Mouse (Mus musculus) C2C12 (cell line): ENCODE results near the gene Eef2. TPM values are rescaled to one million over a fixed set of nuclear protein-coding genes. Genes with fewer than 3 reads are reported as not detected.
A peak's percentile ranks its signal among the peaks of the same experiment; 100 is the strongest.

ENCODE experiments used
- H3K27me3 ChIP-seq: one replicate; pipeline ENCODE4 v1.6.1; 2011; ENCODE audit not compliant: control insufficient read depth, insufficient read depth, insufficient read length
- H3K36me3 ChIP-seq: one replicate; pipeline ENCODE4 v1.6.1; 2011; ENCODE audit not compliant: control insufficient read depth, insufficient read depth
- H3K4me3 ChIP-seq: one replicate; pipeline ENCODE4 v1.5.1; 2011; ENCODE audit warnings: mild to moderate bottlenecking, control low read depth; ENCODE audit not compliant: poor library complexity, insufficient read depth, severe bottlenecking
- H3K79me2 ChIP-seq: one replicate; pipeline ENCODE4 v1.6.1; 2011; ENCODE audit not compliant: control insufficient read depth, insufficient read depth
- H3K79me3 ChIP-seq: one replicate; pipeline ENCODE4 v1.6.1; 2011; ENCODE audit warnings: low read depth, control low read depth
- H3ac ChIP-seq: one replicate; pipeline ENCODE3; 2011; ENCODE audit warnings: low read depth; ENCODE audit not compliant: control insufficient read depth, insufficient read length
- CEBPB ChIP-seq: IDR thresholded peaks from one replicate; pipeline ENCODE4 v1.6.1; 2011; ENCODE audit warnings: low read depth, mild to moderate bottlenecking, control low read depth, moderate library complexity
- CTCF ChIP-seq: IDR thresholded peaks from one replicate; pipeline ENCODE4 v1.5.1; 2011; ENCODE audit not compliant: control insufficient read depth, insufficient read depth, insufficient read length
- FOSL1 ChIP-seq: IDR thresholded peaks from one replicate; pipeline ENCODE4 v1.8.0; 2011; ENCODE audit warnings: mild to moderate bottlenecking, low read length; ENCODE audit not compliant: poor library complexity, insufficient read depth, severe bottlenecking
- MAX ChIP-seq: IDR thresholded peaks from one replicate; pipeline ENCODE4 v1.6.1; 2011; ENCODE audit warnings: mild to moderate bottlenecking, control low read depth
- MYOD1 ChIP-seq: IDR thresholded peaks from one replicate; pipeline ENCODE4 v1.6.1; 2011; ENCODE audit warnings: low read depth; ENCODE audit not compliant: control insufficient read depth, insufficient read length
- MYOG ChIP-seq: IDR thresholded peaks from one replicate; pipeline ENCODE4 v1.6.1; 2011; ENCODE audit not compliant: control insufficient read depth, insufficient read length; ENCODE audit errors: extremely low read depth
- USF1 ChIP-seq: IDR thresholded peaks from one replicate; pipeline ENCODE4 v1.6.1; 2011; ENCODE audit warnings: low read depth, mild to moderate bottlenecking, control low read depth, moderate library complexity
- polyA plus RNA-seq: library from polyadenylated mRNA; unstranded; fragments of >200 nt; fragmentation: generic; extraction: Trizol; gene quantifications from one replicate; pipeline ENCODE4 v1.2.1, GENCODE M21; 2012; ENCODE audit warnings: missing spikeins

Gene Eef2
- polyA plus RNA-seq, 1 experiment, result 2,537 TPM

- Histone ChIP-seq H3K36me3 (peaks cover 29% of the 10 kb centered on the region), H3K79me2 (peaks cover 82% of the 10 kb centered on the region)
Observed at GRCm38 (mm10) chr10:81140717-81141454, 35.5 kb upstream of the Eef2 start.

GRCm38 (mm10) chr10:81141455-81142210, 34.8 kb upstream of the Eef2 start:
- peak overlapping the region; percentile 26 for H3ac ChIP-seq
- no peaks in the 10 kb centered on the region for H3K27me3 ChIP-seq
- H3K79me3 ChIP-seq, result peaks cover 74% of the 10 kb centered on the region
- H3K36me3 ChIP-seq, result peaks cover 34% of the 10 kb centered on the region
- H3K4me3 ChIP-seq, result no peak overlapping the region
- no peak for TF ChIP-seq MAX
- TF ChIP-seq USF1, result no peak
- TF ChIP-seq FOSL1, result no peak
- TF ChIP-seq CEBPB, result no peak
- TF ChIP-seq MYOG, result no peak
- no peak for TF ChIP-seq MYOD1
- peaks cover 90% of the 10 kb centered on the region for H3K79me2 ChIP-seq

More at GRCm38 (mm10) chr10:81140717-81141454, 35.5 kb upstream of the Eef2 start:
- TF ChIP-seq MAX (no peak), CEBPB (no peak), USF1 (no peak), MYOG (no peak), FOSL1 (no peak), CTCF (no peak), MYOD1 (no peak)
- no peaks in the 10 kb centered on the region for H3K27me3 ChIP-seq
- H3K4me3 ChIP-seq, result peak overlapping the region; percentile 18
- H3ac ChIP-seq, result peak overlapping the region; percentile 37
- peaks cover 68% of the 10 kb centered on the region for H3K79me3 ChIP-seq

- Histone ChIP-seq H3K4me3 (peak overlapping the region; percentile 12), H3K79me3 (peaks cover 84% of the 10 kb centered on the region), H3K79me2 (peaks cover 99% of the 10 kb centered on the region), H3ac (peak overlapping the region; percentile 53), H3K36me3 (peaks cover 44% of the 10 kb centered on the region), H3K27me3 (no peaks in the 10 kb centered on the region)
- peak; percentile 6 for TF ChIP-seq MAX
- no peak for TF ChIP-seq FOSL1
- no peak for TF ChIP-seq MYOD1
- no peak for TF ChIP-seq CTCF
- no peak for TF ChIP-seq USF1
- no peak for TF ChIP-seq CEBPB
- no peak for TF ChIP-seq MYOG
Observed at GRCm38 (mm10) chr10:81142551-81142981, 33.9 kb upstream of the Eef2 start.

- peaks cover 85% of the 10 kb centered on the region for H3K79me3 ChIP-seq
- peaks cover 100% of the 10 kb centered on the region for H3K79me2 ChIP-seq
- H3ac ChIP-seq, result peak overlapping the region; percentile 53
- H3K27me3 ChIP-seq, result no peaks in the 10 kb centered on the region
- peaks cover 50% of the 10 kb centered on the region for H3K36me3 ChIP-seq
- H3K4me3 ChIP-seq, result peak overlapping the region; percentile 12
- TF ChIP-seq CEBPB (peak; percentile 95), MAX (peak; percentile 15), USF1 (no peak), CTCF (peak; percentile 14)
Observed at GRCm38 (mm10) chr10:81143157-81143633, 33.2 kb upstream of the Eef2 start.

- Histone ChIP-seq H3K36me3 (peaks cover 54% of the 10 kb centered on the region), H3K79me2 (peaks cover 100% of the 10 kb centered on the region), H3K4me3 (no peak overlapping the region), H3K79me3 (peaks cover 84% of the 10 kb centered on the region), H3ac (no peak overlapping the region), H3K27me3 (no peaks in the 10 kb centered on the region)
- TF ChIP-seq MAX (no peak), FOSL1 (no peak), MYOD1 (no peak), MYOG (no peak), CEBPB (no peak), USF1 (no peak), CTCF (no peak)
Observed at GRCm38 (mm10) chr10:81143845-81144437, 32.5 kb upstream of the Eef2 start.
